Mouse (Mus musculus) cortical plate, adult 2 months (tissue): Measurements from ENCODE around the gene Proser1.

ENCODE experiments used
- CTCF ChIP-seq: fragments of 200-500 bp; IDR thresholded peaks from 2 replicates; pipeline ENCODE4 v1.5.1; 2011; ENCODE audit warnings: mild to moderate bottlenecking, control low read depth, low read length; ENCODE audit not compliant: insufficient read depth; ENCODE audit errors: extremely low read depth
- POLR2A ChIP-seq: fragments of 200-500 bp; IDR thresholded peaks from 2 replicates; pipeline ENCODE4 v1.6.1; 2011; ENCODE audit warnings: mild to moderate bottlenecking, low read length, control low read depth; ENCODE audit not compliant: insufficient read depth; ENCODE audit errors: extremely low read depth

DNA sequence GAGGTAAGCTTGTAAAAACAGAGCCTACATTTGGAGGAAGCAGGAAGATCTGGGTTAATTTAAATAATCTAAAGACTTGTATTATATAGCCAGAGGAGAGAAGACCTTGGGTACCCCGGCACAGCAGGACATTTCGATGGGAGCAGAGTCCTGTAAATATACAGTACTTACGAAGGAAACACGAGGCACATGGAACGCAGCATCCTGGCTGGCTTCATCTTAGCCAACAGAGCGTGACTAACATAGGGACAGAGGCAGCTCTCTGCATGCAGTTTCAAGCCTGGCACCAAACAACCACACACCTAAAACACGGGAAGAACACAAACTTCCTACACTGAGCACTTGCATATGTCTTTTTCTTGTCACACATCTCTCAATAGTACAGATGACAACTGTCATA is 45.8 kb upstream of the Proser1 start:
- TF ChIP-seq POLR2A (no peak), CTCF (no peak)
